8 mouse cellular contexts compared by ENCODE assay signal in genomic region chr3:105960700-105961099, GRCm38 (mm10). TPM values are rescaled to one million over a fixed set of nuclear protein-coding genes. Genes with fewer than 3 reads are reported as not detected.
DNase-seq lines count a peak whose midpoint lies in the region; ATAC-seq and TF ChIP-seq lines count a peak whose summit lies in the region.

No protein-coding gene starts in this region.

- DNase-seq in kidney, adult 9 months: peak; percentile 21
- no peak for DNase-seq in kidney, postnatal 10 days
- peak; percentile 17 for DNase-seq in MN1 (ENCODE audit: low spot score)
- DNase-seq in stomach, postnatal 0 days (ENCODE audit: low spot score): no peak
- no peak for DNase-seq in urinary bladder, postnatal 4 days (ENCODE audit: low spot score in 2 of 2)
- no peak for DNase-seq in ovary, postnatal 36 days (ENCODE audit: low spot score)

- TF ChIP-seq CTCF in stomach, postnatal 0 days (IDR thresholded peaks at IDR 0.05; ENCODE audit: low read depth): peak; percentile 59

- peak overlapping the region; percentile 90; the same call in 1 of the 2 replicates for H3K4me2 ChIP-seq in forebrain, embryonic 16.5 days (ENCODE audit: low read length)
- peak overlapping the region; percentile 66; the same call in 1 of the 2 replicates for H3K4me2 ChIP-seq in limb, embryonic 15.5 days
- no peak overlapping the region for H3K4me2 ChIP-seq in stomach, postnatal 0 days (replicated peaks; ENCODE audit: low read depth)

- H3K27ac ChIP-seq in forebrain, embryonic 16.5 days (ENCODE audit: low read length): no peak overlapping the region
- no peak overlapping the region for H3K27ac ChIP-seq in limb, embryonic 15.5 days
- H3K27ac ChIP-seq in stomach, postnatal 0 days (replicated peaks): no peak overlapping the region

- H3K9me3 ChIP-seq in forebrain, embryonic 16.5 days (ENCODE audit: control insufficient read depth, low read length): no peaks in the 10 kb centered on the region
- H3K9me3 ChIP-seq in limb, embryonic 15.5 days: no peaks in the 10 kb centered on the region
- no peaks in the 10 kb centered on the region for H3K9me3 ChIP-seq in stomach, postnatal 0 days (ENCODE audit: control insufficient read depth, low read length)

- H3K27me3 ChIP-seq in forebrain, embryonic 16.5 days (replicated peaks; ENCODE audit: control insufficient read depth, insufficient read depth, low read length): no peaks in the 10 kb centered on the region
- no peaks in the 10 kb centered on the region for H3K27me3 ChIP-seq in limb, embryonic 15.5 days
- no peaks in the 10 kb centered on the region for H3K27me3 ChIP-seq in stomach, postnatal 0 days (ENCODE audit: control insufficient read depth, insufficient read depth, low read length)

- peaks cover 27% of the 10 kb centered on the region for H3K4me1 ChIP-seq in forebrain, embryonic 16.5 days (replicated peaks; ENCODE audit: control insufficient read depth, insufficient read depth, low read length)
- H3K4me1 ChIP-seq in limb, embryonic 15.5 days: peaks cover 20% of the 10 kb centered on the region
- H3K4me1 ChIP-seq in stomach, postnatal 0 days (replicated peaks; ENCODE audit: control insufficient read depth, insufficient read depth): peaks cover 7% of the 10 kb centered on the region; the same call in 1 of the 2 replicates

- no peak for ATAC-seq in forebrain, embryonic 16.5 days
- ATAC-seq in limb, embryonic 15.5 days (ENCODE audit: insufficient number of reproducible peaks, low FRiP score, low TSS enrichment, low read depth): no peak
- ATAC-seq in stomach, postnatal 0 days (ENCODE audit: low FRiP score, low TSS enrichment): no peak

- no peak overlapping the region; the same call in 1 of the 2 replicates for H3K4me3 ChIP-seq in forebrain, embryonic 16.5 days (replicated peaks; ENCODE audit: low read length)
- H3K4me3 ChIP-seq in limb, embryonic 15.5 days: peak overlapping the region; percentile 96
- H3K4me3 ChIP-seq in stomach, postnatal 0 days (ENCODE audit: low read depth, low read length): no peak overlapping the region

- H3K36me3 ChIP-seq in forebrain, embryonic 16.5 days (ENCODE audit: control insufficient read depth, insufficient read depth): peaks cover 33% of the 10 kb centered on the region
- H3K36me3 ChIP-seq in limb, embryonic 15.5 days: peaks cover 52% of the 10 kb centered on the region
- peaks cover 9% of the 10 kb centered on the region for H3K36me3 ChIP-seq in stomach, postnatal 0 days (ENCODE audit: control insufficient read depth, insufficient read depth, low read length)

- WGBS in forebrain, embryonic 16.5 days: 90% methylated on average over 2 of the region's 2 CpGs
- 96% methylated on average over 2 of the region's 2 CpGs for whole genome bisulfite sequencing in limb, embryonic 15.5 days
- 96% methylated on average over 2 of the region's 2 CpGs for WGBS in stomach, postnatal 0 days

- no peak for TF ChIP-seq EP300 in stomach, postnatal 0 days (optimal IDR thresholded peaks at IDR 0.05)

- H3K9ac ChIP-seq in forebrain, embryonic 16.5 days (replicated peaks; ENCODE audit: low read depth, low read length): no peak overlapping the region
- H3K9ac ChIP-seq in limb, embryonic 15.5 days: no peak overlapping the region
- no peak overlapping the region for H3K9ac ChIP-seq in stomach, postnatal 0 days (ENCODE audit: low read length)

RNA-seq across cellular contexts. Expression of gene Atp5f1, which starts 0.8 kb away (rescaled TPM):
- polyA plus RNA-seq in forebrain, embryonic 16.5 days (2015; fragmentation: Nextera tagmentation; extraction: Ambion mirVana): 482 and 504 TPM in 2 replicates
- 391 and 421 TPM in 2 replicates for polyA plus RNA-seq in limb, embryonic 15.5 days (2015; fragmentation: Nextera tagmentation; extraction: Ambion mirVana)
- 406 and 414 TPM in 2 replicates for polyA plus RNA-seq in stomach, postnatal 0 days (2015; fragmentation: Nextera tagmentation; extraction: Ambion mirVana)

RNA-seq across cellular contexts. Expression of gene Wdr77, which starts 1.5 kb away (rescaled TPM):
- 111 and 118 TPM in 2 replicates for polyA plus RNA-seq in forebrain, embryonic 16.5 days (2015; fragmentation: Nextera tagmentation; extraction: Ambion mirVana)
- polyA plus RNA-seq in limb, embryonic 15.5 days (2015; fragmentation: Nextera tagmentation; extraction: Ambion mirVana): 104 and 105 TPM in 2 replicates
- polyA plus RNA-seq in stomach, postnatal 0 days (2015; fragmentation: Nextera tagmentation; extraction: Ambion mirVana): 52.7 and 54.4 TPM in 2 replicates

RNA-seq across cellular contexts. Expression of gene Ovgp1, which starts 12.8 kb away (rescaled TPM):
- polyA plus RNA-seq in forebrain, embryonic 16.5 days (2015; fragmentation: Nextera tagmentation; extraction: Ambion mirVana): 3.8 and 3.9 TPM in 2 replicates
- polyA plus RNA-seq in limb, embryonic 15.5 days (2015; fragmentation: Nextera tagmentation; extraction: Ambion mirVana): 0.96 and 1.3 TPM in 2 replicates
- 0.54 and 0.56 TPM in 2 replicates for polyA plus RNA-seq in stomach, postnatal 0 days (2015; fragmentation: Nextera tagmentation; extraction: Ambion mirVana)

RNA-seq across cellular contexts. Expression of gene I830077J02Rik, which starts 28.2 kb away (rescaled TPM):
- polyA plus RNA-seq in forebrain, embryonic 16.5 days (2015; fragmentation: Nextera tagmentation; extraction: Ambion mirVana): 0.34 TPM in 1 of 2 replicates, not detected in the other
- 0.32 and 0.51 TPM in 2 replicates for polyA plus RNA-seq in limb, embryonic 15.5 days (2015; fragmentation: Nextera tagmentation; extraction: Ambion mirVana)
- polyA plus RNA-seq in stomach, postnatal 0 days (2015; fragmentation: Nextera tagmentation; extraction: Ambion mirVana): 0.63 and 1.2 TPM in 2 replicates

RNA-seq across cellular contexts. Expression of gene Pifo, which starts 53.7 kb away (rescaled TPM):
- 3.4 and 3.6 TPM in 2 replicates for polyA plus RNA-seq in forebrain, embryonic 16.5 days (2015; fragmentation: Nextera tagmentation; extraction: Ambion mirVana)
- not detected in 2 replicates for polyA plus RNA-seq in limb, embryonic 15.5 days (2015; fragmentation: Nextera tagmentation; extraction: Ambion mirVana)
- not detected in 2 replicates for polyA plus RNA-seq in stomach, postnatal 0 days (2015; fragmentation: Nextera tagmentation; extraction: Ambion mirVana)

Comparison
In these comparisons a context has a peak if more than half of its experiments do, and no peak if none do; other contexts are left out.
1. DNase-seq: peak in kidney, adult 9 months (single experiment) and MN1 (single experiment); none in kidney, postnatal 10 days (single experiment), stomach, postnatal 0 days (single experiment), urinary bladder, postnatal 4 days (0 of 2) and ovary, postnatal 36 days (single experiment).